Mouse (Mus musculus) right cerebral cortex, postnatal 4 days (tissue): ENCODE results near the gene Rabgap1.
"Not testable (repeated sequence)": the region's sequence is repeated elsewhere in the genome, so short reads cannot be mapped to it uniquely, and the experiment has no call there.

Source experiments
- DNase-seq: peaks from one replicate; pipeline ENCODE4 v3.0.0-alpha.2; 2022

Rabgap1 gene

DNA sequence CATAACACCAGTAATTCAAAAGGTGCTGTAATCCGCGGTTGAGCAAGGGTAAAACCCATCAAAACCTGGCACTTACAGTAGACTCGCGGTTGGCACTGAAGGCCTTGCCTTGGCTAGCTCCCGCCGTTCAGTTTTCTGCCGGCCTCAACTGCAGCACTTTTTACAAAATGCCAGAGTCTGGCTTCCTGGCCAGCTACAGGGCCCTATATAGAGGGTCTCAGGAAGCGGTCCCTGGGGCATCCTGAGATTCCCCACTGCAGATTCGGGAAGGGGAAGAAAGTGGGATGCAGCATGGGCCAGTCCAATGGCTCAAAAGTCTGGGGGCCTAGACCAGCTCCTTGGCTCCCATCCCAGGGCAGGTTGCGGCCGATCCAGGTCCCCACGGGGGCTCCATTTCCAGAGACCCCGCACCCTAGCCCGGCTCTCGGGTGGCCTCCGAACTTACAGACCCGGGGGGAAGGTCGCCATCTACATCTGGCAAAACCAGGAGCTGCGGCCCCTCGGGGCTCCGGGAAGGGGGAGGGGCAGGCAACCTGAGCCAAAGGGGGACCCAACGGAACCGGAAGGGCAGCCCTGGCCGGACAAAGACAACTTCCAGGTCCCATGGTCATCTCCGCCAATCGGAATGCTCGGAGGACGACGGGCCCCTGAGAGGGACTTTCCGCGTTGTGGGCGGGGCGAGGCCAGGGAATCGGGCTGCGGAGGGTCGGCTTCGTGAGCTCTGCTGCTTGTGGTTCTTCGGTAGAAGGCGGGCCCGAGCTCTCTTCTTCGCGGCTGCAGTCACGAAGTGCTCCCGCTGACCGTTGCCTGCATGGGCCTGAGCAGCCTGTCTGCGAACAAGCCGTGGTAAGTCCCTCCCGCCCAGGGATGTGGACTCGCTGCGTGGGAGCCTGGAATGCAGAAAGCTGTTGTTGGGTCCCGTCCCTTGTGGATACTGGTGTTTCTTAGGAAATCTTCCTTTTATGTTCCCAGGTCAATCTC lies at the start of gene Rabgap1, which contains the start of the genes Zbtb26 and Zbtb6:
Gene Rabgap1, plus strand, starts transcription at position 669 of the 981 bp plus-strand sequence.
Gene Zbtb26, minus strand, starts transcription at position 525 of the 981 bp plus-strand sequence.
Gene Zbtb6, minus strand, starts transcription at position 561 of the 981 bp plus-strand sequence.
- peak; percentile 92 for DNase-seq

GRCm38 (mm10) chr2:37395539-37395938 lies 47.5 kb upstream of the Rabgap1 start:
- DNase-seq: no peak

- no peak for DNase-seq
These were observed 21.2 kb upstream of the Rabgap1 start for GRCm38 (mm10) chr2:37421903-37422302.

GRCm38 (mm10) chr2:37422306-37423304 lies 20.5 kb upstream of the Rabgap1 start, which contains the start of gene Rc3h2:
Gene Rc3h2, minus strand, starts transcription at chr2:37422903.
- DNase-seq: peak; percentile 87

GRCm38 (mm10) chr2:37423671-37424070 lies 19.4 kb upstream of the Rabgap1 start:
- DNase-seq: no peak

- peak; percentile 75 for DNase-seq
These were observed 12.2 kb upstream of the Rabgap1 start for GRCm38 (mm10) chr2:37430593-37431464.

DNA sequence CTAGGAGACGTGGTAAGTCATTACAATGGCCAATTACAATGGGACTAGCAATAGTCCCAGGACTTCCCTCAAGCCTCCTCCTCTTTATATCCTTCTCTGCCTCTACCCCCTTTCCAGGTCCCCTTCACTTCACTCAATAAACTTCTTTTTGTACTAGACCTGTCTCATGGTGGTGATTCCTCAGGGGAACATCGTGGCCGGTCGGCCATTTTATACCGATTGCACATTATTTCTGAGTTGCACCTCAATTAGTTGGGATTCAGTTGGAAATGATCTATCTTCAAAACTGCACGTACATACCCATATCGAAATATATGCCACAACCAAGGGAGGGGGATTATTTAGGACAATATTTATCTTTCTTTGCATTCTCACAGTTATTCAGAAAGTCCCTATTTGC lies 11.5 kb upstream of the Rabgap1 start:
- DNase-seq: no peak

DNA sequence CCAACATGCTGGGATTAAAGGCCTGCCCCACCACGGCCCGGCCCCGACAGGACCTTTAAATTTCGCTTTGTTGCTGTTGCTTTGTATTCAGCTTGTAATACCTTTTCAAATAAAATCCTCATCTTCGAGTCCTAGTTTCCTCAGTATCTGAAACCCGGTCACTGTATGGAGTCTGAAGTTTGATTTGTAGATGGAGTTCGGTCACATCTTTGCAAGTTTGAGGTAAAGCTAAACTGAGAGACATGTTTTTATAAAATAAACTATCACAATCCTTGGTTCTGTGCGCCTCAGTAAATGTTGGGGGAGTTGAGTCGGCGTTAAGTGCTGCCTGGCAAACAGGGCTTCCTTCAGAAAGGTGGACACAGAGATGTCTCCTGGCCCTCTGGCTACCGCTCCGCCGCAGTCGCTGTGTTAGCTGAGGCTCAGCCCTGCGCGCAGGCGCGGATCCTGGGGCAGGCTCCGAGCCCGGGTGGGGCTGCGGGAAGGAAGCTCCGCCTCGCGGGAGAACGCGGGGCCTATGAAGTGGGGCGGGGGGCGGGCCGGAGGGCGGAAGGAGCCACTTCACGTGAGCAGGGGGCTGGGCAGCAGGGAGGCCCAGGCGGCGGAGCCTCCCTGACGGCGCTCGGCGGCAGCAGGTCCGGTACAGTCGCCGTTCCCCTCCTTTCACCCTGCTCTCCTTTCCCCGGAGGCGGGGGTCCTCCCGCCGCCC lies 8.7 kb downstream of the Rabgap1 start:
- peak; percentile 92 for DNase-seq

DNA sequence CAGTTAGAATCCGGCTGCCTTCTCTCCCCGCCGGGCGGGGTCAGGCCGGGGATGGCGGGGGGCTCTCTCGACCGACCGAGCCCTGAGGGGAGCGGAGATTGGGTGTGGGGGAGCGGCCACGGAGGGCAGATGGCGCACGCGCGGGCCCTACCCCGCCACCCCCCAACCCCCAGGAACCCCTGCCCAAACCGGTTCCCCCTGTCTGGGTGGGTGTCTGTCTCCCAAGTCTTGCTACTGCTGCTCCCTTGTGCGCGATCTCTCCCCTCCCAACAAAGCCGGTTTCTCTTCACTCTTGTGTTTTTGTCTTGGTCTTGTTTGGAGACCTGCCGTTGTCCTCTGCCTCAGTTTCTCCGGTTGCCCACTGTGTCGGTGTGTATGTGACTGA lies 9.3 kb downstream of the Rabgap1 start:
- no peak for DNase-seq

DNA sequence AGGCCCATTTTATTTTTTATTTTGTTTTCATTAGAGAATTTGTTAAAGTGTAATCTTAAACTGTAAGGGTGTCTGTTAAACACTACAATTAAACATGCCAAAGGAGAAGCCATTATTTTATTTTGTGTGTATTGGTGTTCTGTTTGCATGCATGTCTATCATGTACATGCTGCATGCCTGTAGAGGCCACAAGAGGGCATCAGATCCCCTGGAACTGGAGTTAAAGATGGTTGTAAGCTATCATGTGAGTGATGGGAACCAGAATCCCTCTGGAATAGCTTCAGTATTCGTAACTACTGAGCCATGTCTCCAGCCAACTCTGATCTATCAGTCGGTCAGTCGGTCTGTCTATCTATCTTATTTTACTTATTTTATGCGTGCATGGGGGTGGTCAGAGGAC lies 17.6 kb downstream of the Rabgap1 start:
- DNase-seq: no peak

- no peak for DNase-seq
These were observed 23.2 kb downstream of the Rabgap1 start for GRCm38 (mm10) chr2:37466266-37466665.

DNA sequence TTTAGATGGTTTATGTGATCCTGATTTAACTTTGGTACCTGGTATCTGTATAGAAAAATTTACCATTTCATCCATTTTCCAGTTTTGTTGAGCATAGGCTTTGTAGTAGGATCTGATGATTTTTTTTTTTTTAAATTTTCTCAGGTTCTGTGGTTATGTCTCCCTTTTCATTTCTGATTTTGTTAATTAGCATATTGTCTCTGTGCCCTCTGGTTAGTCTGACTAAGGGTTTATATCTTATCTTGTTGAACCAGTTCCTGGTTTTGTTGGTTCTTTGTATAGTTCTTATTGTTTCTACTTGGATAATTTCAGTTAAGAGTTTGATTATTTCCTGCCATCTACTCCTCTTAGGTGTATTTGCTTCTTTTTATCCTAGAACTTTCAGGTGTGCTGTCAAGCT lies 36.5 kb downstream of the Rabgap1 start:
- no peak for DNase-seq

- DNase-seq: no peak
These were observed 37.0 kb downstream of the Rabgap1 start for GRCm38 (mm10) chr2:37480039-37480438.

DNA sequence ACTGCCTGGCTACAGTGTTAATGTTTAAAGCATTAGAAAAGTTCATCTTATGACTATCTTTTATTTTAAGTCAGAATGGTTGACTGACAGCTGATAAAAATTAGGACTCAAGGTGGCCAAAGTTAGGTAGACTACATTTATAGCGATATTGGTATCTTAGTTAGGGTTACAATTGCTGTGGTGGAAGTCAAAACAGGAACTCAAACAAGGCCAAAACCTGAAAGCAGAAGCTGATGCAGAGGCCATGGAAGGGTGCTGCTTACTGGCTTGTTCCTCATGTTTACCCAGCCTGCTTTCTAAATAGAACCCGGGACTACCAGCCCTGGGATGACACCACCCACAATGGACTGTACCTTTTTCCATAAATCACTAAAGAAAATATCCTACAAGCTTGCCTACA lies 41.1 kb downstream of the Rabgap1 start:
- DNase-seq: no peak

GRCm38 (mm10) chr2:37485370-37485769 lies 42.3 kb downstream of the Rabgap1 start:
- DNase-seq: peak; percentile 43

GRCm38 (mm10) chr2:37486408-37486807 lies 43.3 kb downstream of the Rabgap1 start:
- no peak for DNase-seq

DNA sequence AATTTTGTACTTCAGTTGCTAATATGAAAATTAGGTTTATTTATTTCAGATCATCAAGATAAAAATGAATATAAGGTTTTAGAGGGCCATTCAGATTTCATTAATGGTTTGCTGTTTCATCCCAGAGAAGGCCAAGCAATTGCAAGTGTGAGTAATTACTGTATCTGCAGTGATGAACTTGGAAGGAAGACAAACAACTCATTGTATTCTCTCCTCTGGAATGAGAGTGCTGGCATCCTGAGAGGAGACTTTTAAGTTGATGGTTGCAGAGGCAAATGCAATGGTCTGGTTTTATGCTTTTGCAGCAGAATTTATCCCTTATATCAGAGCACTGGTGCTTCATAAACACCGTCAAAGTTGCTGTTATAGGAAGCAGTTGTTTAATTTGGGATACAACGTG lies 45.9 kb downstream of the Rabgap1 start:
- no peak for DNase-seq

DNA sequence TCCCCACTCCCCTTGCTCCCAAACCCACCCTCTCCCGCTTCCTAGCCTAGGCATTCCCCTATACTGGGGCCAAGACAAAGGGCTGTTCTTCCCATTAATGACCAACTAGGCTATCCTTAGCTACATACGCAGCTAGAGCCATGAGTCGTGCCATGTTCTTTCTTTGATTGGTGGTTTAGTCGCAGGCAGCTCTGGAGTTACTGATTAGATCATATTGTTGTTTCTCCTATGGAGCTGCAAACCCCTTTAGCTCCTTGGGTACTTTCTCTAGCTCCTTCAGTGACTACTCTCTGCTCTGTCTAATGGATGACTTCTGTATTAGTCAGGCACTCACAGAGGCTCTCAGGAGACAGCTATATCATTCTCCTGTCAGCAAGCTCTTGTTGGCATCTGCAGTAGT lies 54.2 kb downstream of the Rabgap1 start:
- DNase-seq: no peak

GRCm38 (mm10) chr2:37505856-37506255 lies 62.8 kb downstream of the Rabgap1 start:
- not testable (repeated sequence) for DNase-seq

- no peak for DNase-seq
These were observed 68.2 kb downstream of the Rabgap1 start for GRCm38 (mm10) chr2:37511134-37511901.
